Mouse (Mus musculus) naive thymus-derived CD4-positive, alpha-beta T cell, adult 5 months (primary cell): ENCODE results near the gene 9930111J21Rik2. TPM values are rescaled to one million over a fixed set of nuclear protein-coding genes. Genes with fewer than 3 reads are reported as not detected.

Experiments
- polyA plus RNA-seq: library from polyadenylated mRNA; unstranded; fragments of 100-300 nt; shearing (Covaris generic); gene quantifications from one replicate; pipeline ENCODE4 v1.2.1, GENCODE M21; 2017

Gene 9930111J21Rik2
- polyA plus RNA-seq, result 92.8 TPM

DNA sequence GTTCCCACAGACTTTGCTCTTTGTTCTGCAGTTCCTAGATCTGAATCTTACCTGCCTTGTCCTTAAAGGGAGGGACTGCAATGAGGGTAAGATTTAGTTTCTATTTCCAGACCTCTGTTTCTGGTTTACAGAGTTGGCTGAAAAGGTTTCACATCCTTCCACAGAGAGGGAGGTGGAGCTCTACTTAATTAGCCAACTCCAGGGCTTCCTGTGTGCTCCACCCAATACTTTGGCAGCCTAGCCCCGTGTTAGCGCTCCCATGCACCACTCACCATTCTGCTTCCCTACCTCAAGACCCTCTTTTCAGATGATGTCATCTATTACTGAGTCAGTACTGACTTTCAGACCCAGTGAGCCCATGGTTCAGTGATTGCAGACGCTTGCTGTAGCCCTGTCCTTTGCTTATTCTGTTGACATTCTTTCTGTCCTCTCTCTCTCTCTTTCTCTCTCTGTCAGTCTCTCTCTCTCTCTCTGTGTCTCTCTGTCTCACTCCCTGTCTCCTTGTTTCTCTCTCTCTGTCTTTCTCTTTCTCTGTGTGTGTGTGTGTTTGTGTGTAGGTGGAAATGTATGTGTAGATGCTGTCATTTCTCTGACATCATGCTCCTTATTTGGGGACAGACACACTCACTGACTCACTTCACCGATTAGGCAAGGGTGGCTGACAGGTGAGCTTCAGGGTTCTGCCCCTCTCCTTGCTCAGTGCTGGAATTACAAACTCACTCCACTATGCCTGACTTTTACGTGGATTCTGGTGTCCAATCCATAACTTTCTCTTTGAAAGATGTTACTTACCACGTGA lies at the start of gene 9930111J21Rik2:
Gene 9930111J21Rik2 (minus strand): TSS at position 150 of the 799 bp plus-strand sequence.

DNA sequence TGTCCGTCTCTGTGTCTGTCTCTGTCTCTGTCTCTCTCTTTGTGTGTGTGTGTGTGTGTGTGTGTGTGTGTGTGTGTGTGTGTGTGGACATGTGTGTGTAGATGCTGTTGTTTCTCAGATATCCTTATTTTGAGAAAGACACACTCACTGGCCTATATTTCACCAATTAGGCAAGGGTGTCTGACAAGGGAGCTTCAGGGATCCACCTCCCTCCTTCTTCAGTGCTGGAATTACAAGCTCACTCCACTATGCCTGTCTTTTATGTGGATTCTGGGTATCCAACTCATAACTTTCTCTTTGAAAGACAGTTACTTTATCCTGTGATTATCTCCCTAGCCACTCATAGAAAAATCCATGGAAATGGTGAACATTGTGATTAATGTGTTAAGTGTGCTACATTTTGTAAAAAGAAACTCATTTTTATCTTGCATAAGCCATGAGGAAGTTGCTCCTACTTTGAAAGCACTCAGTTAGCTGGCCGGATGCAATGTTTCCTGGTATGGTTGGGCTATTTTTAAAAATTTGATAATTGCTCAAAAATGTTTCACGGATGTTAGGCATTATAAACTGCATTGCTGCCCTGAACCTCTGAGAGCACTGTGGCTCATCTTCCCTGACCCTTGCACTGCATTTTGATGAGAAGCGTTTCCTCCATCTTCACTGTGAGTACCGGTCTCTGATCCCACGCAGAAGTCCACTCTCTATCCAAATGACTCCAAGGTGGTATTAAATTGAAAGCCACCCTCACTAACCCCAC lies 25.1 kb upstream of the 9930111J21Rik2 start, which contains the start of gene Ifi47:
Gene Ifi47 (plus strand): TSS at position 587 of the 757 bp plus-strand sequence.

DNA sequence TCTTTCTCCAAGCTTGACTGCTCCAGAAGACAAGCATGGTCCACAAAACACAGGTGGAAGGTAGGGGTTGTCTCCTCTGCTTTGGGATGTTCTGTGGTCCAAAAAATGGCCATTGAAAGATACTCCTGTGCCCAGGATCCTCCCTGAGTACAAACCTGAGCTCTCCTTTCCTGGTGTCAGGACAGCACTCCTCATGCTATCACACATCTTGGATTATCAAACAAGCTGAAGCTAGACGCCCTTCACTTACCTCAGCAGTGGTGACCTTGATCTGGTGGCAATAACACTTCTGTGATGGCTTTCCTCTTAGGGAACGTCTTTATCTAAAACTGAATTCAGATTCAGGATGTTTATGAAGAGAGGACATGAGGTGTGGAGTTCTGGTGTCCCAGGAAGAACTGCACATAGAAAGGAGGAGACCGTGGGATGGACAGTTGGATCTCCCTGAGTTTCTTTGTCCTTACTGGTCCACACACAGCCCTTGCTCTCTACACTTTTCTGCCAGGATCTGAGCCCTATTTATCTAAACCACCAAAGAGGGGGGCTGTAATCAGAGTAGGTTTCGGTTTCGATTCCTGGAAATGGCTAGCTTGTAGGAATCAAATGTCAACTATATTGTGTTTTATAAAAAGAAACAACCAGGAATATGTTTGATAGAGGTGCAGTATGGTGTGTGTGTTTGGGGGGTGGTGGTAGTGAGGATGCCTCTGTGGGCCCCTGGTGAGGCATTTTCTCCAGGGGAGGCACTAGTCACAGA lies 12.8 kb upstream of the 9930111J21Rik2 start, which contains the start of gene Tgtp2:
Gene Tgtp2 (minus strand): TSS at position 494 of the 757 bp plus-strand sequence.

DNA sequence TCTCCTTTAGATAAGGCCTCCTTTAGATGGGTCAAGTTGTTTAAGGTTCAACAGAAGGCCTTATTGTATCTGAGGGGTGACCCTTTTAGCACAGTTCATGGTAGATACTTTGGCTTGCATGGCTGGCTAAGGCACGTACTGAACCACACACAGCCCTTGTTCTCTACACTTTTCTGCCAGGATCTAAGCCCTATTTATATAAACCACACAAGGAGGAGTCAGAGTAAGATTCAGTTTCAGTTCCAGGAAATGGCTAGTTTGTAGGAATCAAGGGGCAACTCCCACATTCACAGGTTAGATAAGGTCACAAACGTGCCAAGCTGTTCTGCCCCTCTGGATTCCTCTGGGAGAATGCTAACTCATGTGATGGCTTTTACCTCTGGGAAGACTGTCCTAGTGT lies 57.0 kb downstream of the 9930111J21Rik2 start, which contains the start of gene Tgtp1:
Gene Tgtp1 (minus strand): TSS at position 155 of the 400 bp plus-strand sequence.

DNA sequence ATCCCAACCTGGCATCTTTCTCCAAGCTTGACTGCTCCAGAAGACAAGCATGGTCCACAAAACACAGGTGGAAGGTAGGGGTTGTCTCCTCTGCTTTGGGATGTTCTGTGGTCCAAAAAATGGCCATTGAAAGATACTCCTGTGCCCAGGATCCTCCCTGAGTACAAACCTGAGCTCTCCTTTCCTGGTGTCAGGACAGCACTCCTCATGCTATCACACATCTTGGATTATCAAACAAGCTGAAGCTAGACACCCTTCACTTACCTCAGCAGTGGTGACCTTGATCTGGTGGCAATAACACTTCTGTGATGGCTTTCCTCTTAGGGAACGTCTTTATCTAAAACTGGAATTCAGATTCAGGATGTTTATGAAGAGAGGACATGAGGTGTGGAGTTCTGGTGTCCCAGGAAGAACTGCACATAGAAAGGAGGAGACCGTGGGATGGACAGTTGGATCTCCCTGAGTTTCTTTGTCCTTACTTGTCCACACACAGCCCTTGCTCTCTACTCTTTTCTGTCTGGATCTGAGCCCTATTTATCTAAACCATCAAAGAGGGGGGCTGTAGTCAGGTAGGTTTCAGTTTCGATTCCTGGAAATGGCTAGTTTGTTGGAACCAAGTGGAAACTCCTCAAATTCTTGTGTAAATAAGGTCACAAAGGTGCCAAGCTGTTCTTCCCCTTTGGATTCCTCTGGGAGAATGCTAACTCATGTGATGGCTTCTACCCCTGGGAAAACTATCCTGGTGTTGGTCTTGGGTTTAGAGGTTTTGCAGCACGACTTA lies 59.1 kb downstream of the 9930111J21Rik2 start, which contains the start of gene Gm12185:
Gene Gm12185 (minus strand): TSS at position 487 of the 781 bp plus-strand sequence.

DNA sequence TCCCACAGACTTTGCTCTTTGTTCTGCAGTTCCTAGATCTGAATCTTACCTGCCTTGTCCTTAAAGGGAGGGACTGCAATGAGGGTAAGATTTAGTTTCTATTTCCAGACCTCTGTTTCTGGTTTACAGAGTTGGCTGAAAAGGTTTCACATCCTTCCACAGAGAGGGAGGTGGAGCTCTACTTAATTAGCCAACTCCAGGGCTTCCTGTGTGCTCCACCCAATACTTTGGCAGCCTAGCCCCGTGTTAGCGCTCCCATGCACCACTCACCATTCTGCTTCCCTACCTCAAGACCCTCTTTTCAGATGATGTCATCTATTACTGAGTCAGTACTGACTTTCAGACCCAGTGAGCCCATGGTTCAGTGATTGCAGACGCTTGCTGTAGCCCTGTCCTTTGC lies 71.8 kb downstream of the 9930111J21Rik2 start, which contains the start of gene 9930111J21Rik1:
Gene 9930111J21Rik1 (minus strand): TSS at position 148 of the 400 bp plus-strand sequence.

DNA sequence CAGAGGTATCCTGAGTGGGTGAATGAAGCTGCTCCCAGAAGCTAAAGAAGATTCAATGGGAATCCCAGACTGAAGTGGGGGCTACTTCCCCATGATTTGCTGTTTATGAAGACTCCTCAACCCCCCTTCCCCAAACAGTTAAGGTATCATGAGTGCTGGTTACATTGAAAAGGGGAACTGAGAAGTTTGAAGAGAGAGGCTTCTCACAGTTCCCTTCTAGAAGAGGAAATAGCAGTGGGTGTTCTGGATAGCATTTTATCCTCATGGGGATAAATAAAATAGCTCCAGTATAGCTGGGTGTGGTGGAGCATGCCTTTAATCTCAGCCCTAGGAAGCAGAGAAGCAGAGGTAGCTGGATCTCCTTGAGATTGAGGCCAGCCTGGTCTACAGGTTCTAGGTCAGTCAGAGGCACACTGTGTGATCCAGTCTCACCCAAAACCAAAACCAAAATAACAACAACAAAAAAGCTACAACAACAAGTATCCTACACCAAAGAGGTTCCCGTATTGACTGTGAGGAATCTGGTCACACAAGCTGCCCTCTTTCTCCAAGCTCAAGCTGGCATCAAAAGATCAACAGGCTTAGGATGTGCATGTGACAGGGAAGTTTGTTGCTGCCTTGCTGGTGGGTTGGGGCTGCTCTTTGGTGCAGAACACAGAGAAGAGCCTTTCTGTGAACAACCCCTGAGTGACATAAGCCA lies 72.7 kb downstream of the 9930111J21Rik2 start, which contains the start of gene Olfr56:
Gene Olfr56 (plus strand): TSS at position 650 of the 700 bp plus-strand sequence.

Other genes starting within 250 kb of the 9930111J21Rik2 start
- 0.92 TPM for gene Trim41, start 233.9 kb downstream of the 9930111J21Rik2 start, polyA plus RNA-seq
- not detected for gene Trim7, start 225.1 kb downstream of the 9930111J21Rik2 start, polyA plus RNA-seq
- 7.6 TPM for gene Gm12184, start 224.6 kb downstream of the 9930111J21Rik2 start, polyA plus RNA-seq
- gene Irgm1, start 179.6 kb downstream of the 9930111J21Rik2 start, polyA plus RNA-seq, result 68.5 TPM
- 0.91 TPM for gene Gm5431, start 149.0 kb downstream of the 9930111J21Rik2 start, polyA plus RNA-seq
- 115 TPM for gene Psme2b, start 105.1 kb downstream of the 9930111J21Rik2 start, polyA plus RNA-seq
- 0.66 TPM for gene Olfr56, start 72.4 kb downstream of the 9930111J21Rik2 start, polyA plus RNA-seq
- gene 9930111J21Rik1, start 71.8 kb downstream of the 9930111J21Rik2 start, polyA plus RNA-seq, result 125 TPM
- 2.9 TPM for gene Gm12185, start 59.0 kb downstream of the 9930111J21Rik2 start, polyA plus RNA-seq
- 200 TPM for gene Tgtp1, start 57.1 kb downstream of the 9930111J21Rik2 start, polyA plus RNA-seq
- gene Tgtp2, start 13.0 kb upstream of the 9930111J21Rik2 start, polyA plus RNA-seq, result 187 TPM
- 241 TPM for gene Ifi47, start 25.3 kb upstream of the 9930111J21Rik2 start, polyA plus RNA-seq
- 0.15 TPM for gene Olfr1396, start 63.6 kb upstream of the 9930111J21Rik2 start, polyA plus RNA-seq
- gene Olfr1395, start 91.0 kb upstream of the 9930111J21Rik2 start, polyA plus RNA-seq, result not detected
- gene Olfr1394, start 103.1 kb upstream of the 9930111J21Rik2 start, polyA plus RNA-seq, result not detected
- gene Btnl9, start 135.9 kb upstream of the 9930111J21Rik2 start, polyA plus RNA-seq, result not detected
- 57.7 TPM for gene Zfp62, start 152.1 kb upstream of the 9930111J21Rik2 start, polyA plus RNA-seq
- 28.7 TPM for gene Mgat1, start 192.9 kb upstream of the 9930111J21Rik2 start, polyA plus RNA-seq
- not detected for gene Olfr1393, start 227.1 kb upstream of the 9930111J21Rik2 start, polyA plus RNA-seq
- not detected for gene Olfr1392, start 234.0 kb upstream of the 9930111J21Rik2 start, polyA plus RNA-seq